Mouse (Mus musculus) bone marrow, adult 2 months (tissue): ENCODE data around the gene Hoxa3. TPM values are rescaled to one million over a fixed set of nuclear protein-coding genes. Genes with fewer than 3 reads are reported as not detected.

Experiments used
- H3K27ac ChIP-seq: fragments of 200-500 bp; 2 replicates; pipeline ENCODE4 v1.5.1; 2012; ENCODE audit warnings: low read depth, mild to moderate bottlenecking, control low read depth, inconsistent platforms, low read length; ENCODE audit not compliant: control insufficient read depth, poor library complexity, insufficient read depth
- H3K4me1 ChIP-seq: fragments of 200-500 bp; 2 replicates; pipeline ENCODE4 v1.6.1; 2011; ENCODE audit warnings: low read length; ENCODE audit not compliant: control insufficient read depth, insufficient read depth
- H3K4me3 ChIP-seq: fragments of 200-500 bp; replicated peaks from 2 replicates; pipeline ENCODE3; 2011; ENCODE audit warnings: mild to moderate bottlenecking, low read depth, low read length, control low read depth; ENCODE audit not compliant: control insufficient read depth
- CTCF ChIP-seq: fragments of 200-500 bp; IDR thresholded peaks from 2 replicates; pipeline ENCODE4 v1.5.1; 2011; ENCODE audit warnings: low read length, control low read depth; ENCODE audit not compliant: control insufficient read depth, insufficient read depth
- POLR2A ChIP-seq: fragments of 200-500 bp; IDR thresholded peaks from 2 replicates; pipeline ENCODE4 v1.6.1; 2011; ENCODE audit warnings: low read depth, mild to moderate bottlenecking, control low read depth, low read length, borderline replicate concordance; ENCODE audit not compliant: control insufficient read depth
- WGBS: fragments of 180-500 bp; shearing (Covaris S2); methylation state at CpG from one replicate; pipeline ENCODE4 v1.1.7; 2018; 5-methylcytosine and 5-hydroxymethylcytosine counted together
- polyA plus RNA-seq: library from polyadenylated mRNA; stranded (reverse); fragments of >200 nt; gene quantifications from 2 replicates; pipeline ENCODE4 v1.2.4, GENCODE M21; 2011; ENCODE audit warnings: low replicate concordance; ENCODE audit not compliant: missing spikeins, insufficient read depth, insufficient read length

Gene Hoxa3
- polyA plus RNA-seq, 1 experiment: 2.4 TPM

GRCm38 (mm10) chr6:52243681-52244121 lies 30.6 kb upstream of the Hoxa3 start:
- no peaks in the 10 kb centered on the region for H3K4me1 ChIP-seq
- TF ChIP-seq CTCF (no peak), POLR2A (no peak)
- no peak overlapping the region for H3K4me3 ChIP-seq
- no peak overlapping the region for H3K27ac ChIP-seq
- WGBS: 25% methylated on average over 12 of the region's 12 CpGs

DNA sequence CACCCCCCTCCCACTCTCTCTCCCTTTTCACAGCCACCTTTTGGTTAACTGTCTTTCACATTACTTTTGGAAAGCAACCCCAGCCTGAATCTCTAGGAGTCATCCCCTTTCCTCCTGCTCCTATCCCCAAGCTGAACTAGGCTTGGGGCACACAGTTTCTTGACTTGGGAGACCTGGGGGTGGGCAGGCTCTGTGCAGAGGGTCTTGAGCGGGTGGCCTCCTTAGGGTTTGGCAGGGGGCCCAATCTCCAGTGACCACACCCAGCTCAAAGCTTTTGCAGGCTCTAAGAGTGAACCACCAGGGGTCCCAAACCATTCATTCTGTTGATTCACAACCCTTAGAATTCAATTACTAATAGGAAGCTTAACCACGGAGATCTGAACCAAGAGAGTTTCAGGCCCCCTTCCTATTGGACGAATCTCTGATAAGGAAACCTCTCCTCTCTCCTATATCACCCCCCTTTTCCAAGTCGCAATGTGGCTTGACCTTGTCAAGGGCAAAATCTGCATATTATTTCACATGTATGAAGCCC lies 29.7 kb upstream of the Hoxa3 start:
- TF ChIP-seq POLR2A (no peak), CTCF (no peak)
- 24% methylated on average over 4 of the region's 4 CpGs for WGBS

GRCm38 (mm10) chr6:52241001-52241621 lies 28.0 kb upstream of the Hoxa3 start:
- WGBS: 20% methylated on average over 9 of the region's 9 CpGs
- Histone ChIP-seq H3K4me1 (no peaks in the 10 kb centered on the region), H3K4me3 (no peak overlapping the region), H3K27ac (no peak overlapping the region)
- no peak for TF ChIP-seq POLR2A

More for the DNA sequence above, 29.7 kb upstream of the Hoxa3 start:
- no peaks in the 10 kb centered on the region for H3K4me1 ChIP-seq
- H3K27ac ChIP-seq: no peak overlapping the region
- no peak overlapping the region for H3K4me3 ChIP-seq

DNA sequence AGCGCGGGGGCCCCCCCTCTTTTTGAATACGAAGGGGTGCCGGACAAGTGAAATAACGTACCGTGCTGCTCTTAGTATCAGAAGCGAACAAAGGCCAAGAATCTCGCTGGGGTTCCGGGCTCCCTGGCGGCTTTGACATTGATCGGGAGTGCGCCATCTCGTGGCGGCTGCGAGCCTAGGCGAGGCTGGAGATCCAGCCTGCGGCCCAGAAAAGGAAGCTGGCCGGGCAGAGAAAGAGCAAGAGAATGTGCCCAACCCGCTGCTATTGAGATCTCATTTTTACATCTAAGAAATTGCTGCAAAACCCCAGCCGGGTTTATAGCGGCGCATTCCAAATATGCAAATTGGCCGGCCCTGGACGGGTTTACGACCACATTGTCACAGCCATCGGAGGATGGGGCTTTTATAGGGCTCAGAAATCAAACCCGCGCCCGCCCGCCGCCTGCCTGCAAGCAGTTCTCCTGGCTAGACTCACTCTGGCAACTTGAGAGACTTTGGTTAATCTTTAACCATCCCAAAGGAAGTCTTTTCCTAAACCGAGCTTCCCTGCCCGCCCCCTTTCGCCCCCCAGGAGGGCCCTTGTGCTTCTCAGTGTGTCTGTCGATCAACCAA lies 27.4 kb upstream of the Hoxa3 start, which contains the start of gene Hoxa10:
Gene Hoxa10, minus strand, starts transcription at position 466 of the 612 bp plus-strand sequence.
- Histone ChIP-seq H3K27ac (no peak within 1 kb of the TSS; the same call in 1 of the 2 replicates), H3K4me1 (no peaks in the 10 kb centered on the region), H3K4me3 (no peak within 1 kb of the TSS)
- 10% methylated on average over 35 of the region's 35 CpGs for WGBS
- TF ChIP-seq CTCF (peak; percentile 77), POLR2A (no peak)

- Histone ChIP-seq H3K4me3 (no peak overlapping the region), H3K4me1 (no peaks in the 10 kb centered on the region), H3K27ac (no peak overlapping the region; the same call in 1 of the 2 replicates)
- WGBS: 8% methylated on average over 30 of the region's 30 CpGs
- TF ChIP-seq POLR2A: no peak
- TF ChIP-seq CTCF: no peak
These were observed 26.7 kb upstream of the Hoxa3 start for GRCm38 (mm10) chr6:52239625-52240388.

- Histone ChIP-seq H3K4me3 (no peak overlapping the region), H3K27ac (no peak overlapping the region), H3K4me1 (no peaks in the 10 kb centered on the region)
- TF ChIP-seq CTCF (no peak), POLR2A (no peak)
- WGBS: 34% methylated on average over 7 of the region's 7 CpGs
These were observed 25.8 kb upstream of the Hoxa3 start for GRCm38 (mm10) chr6:52238976-52239375.

- Histone ChIP-seq H3K27ac (no peak overlapping the region), H3K4me1 (no peaks in the 10 kb centered on the region), H3K4me3 (no peak overlapping the region)
- 56% methylated on average over 7 of the region's 7 CpGs for WGBS
- no peak for TF ChIP-seq POLR2A
- TF ChIP-seq CTCF: no peak
These were observed 25.0 kb upstream of the Hoxa3 start for GRCm38 (mm10) chr6:52238155-52238545.
